Comparison of ENCODE assay signal across 12 mouse cellular contexts in the genomic region with DNA sequence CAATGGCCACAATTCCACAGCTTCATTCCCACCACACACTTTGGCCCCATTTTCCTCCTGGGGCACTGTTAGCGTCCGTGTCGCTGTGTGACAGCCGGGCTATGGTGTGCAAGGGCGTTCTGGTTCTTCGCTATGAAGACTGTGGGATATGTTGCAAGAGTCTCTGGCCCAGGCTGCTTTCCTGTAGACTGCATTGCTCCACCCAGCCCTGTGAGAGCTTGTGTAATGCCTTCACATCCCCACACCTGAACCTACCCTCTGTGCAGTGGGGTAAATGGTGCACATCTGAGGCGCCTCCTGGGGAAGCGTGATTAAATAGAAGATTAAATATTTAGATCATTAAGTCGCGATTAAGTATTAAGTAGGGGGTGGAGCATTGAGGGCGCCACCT. TPM values are rescaled to one million over a fixed set of nuclear protein-coding genes. Genes with fewer than 3 reads are reported as not detected.
DNase-seq lines count a peak whose midpoint lies in the region; ATAC-seq and TF ChIP-seq lines count a peak whose summit lies in the region.
"Had no signal": no experiment of that assay in that cellular context is flagged by ENCODE, and none has a peak within 500 bp of the region (broad histone marks: within the 10 kb centered on the region; RNA-seq: fewer than 3 reads in every experiment).

No protein-coding gene starts in this region.

- no peak overlapping the region for H3K9ac ChIP-seq in liver, embryonic 15.5 days
- H3K9ac ChIP-seq in intestine, postnatal 0 days (ENCODE audit: low read depth, low read length): no peak overlapping the region
- no peak overlapping the region for H3K9ac ChIP-seq in stomach, embryonic 16.5 days (ENCODE audit: low read length)
- H3K9ac ChIP-seq in forebrain, embryonic 13.5 days: no peak overlapping the region
- H3K9ac ChIP-seq: neural tube, embryonic 12.5 days had no signal

- H3K36me3 ChIP-seq in liver, embryonic 15.5 days (replicated peaks): no peaks in the 10 kb centered on the region
- H3K36me3 ChIP-seq in intestine, postnatal 0 days (ENCODE audit: control insufficient read depth, insufficient read depth): no peaks in the 10 kb centered on the region
- no peaks in the 10 kb centered on the region for H3K36me3 ChIP-seq in stomach, embryonic 16.5 days (ENCODE audit: control insufficient read depth, insufficient read depth, low read length)
- H3K36me3 ChIP-seq in forebrain, embryonic 13.5 days (ENCODE audit: poor library complexity, severe bottlenecking): no peaks in the 10 kb centered on the region
- H3K36me3 ChIP-seq: forebrain, embryonic 10.5 days; neural tube, embryonic 12.5 days had no signal

- 0 out of 2 replicates have a peak, but pooled peaks have one; percentile 26 for ATAC-seq in liver, embryonic 15.5 days (ENCODE audit: insufficient read depth)
- ATAC-seq in intestine, postnatal 0 days: peak; percentile 60
- peak; percentile 26; the same call in 1 of the 2 replicates for ATAC-seq in stomach, embryonic 16.5 days (ENCODE audit: insufficient read depth, low FRiP score)
- no peak for ATAC-seq in forebrain, embryonic 13.5 days

- H3K9me3 ChIP-seq in liver, embryonic 15.5 days (replicated peaks): no peaks in the 10 kb centered on the region
- no peaks in the 10 kb centered on the region for H3K9me3 ChIP-seq in intestine, postnatal 0 days (ENCODE audit: control insufficient read depth)
- H3K9me3 ChIP-seq in stomach, embryonic 16.5 days (replicated peaks; ENCODE audit: control insufficient read depth, low read length): no peaks in the 10 kb centered on the region
- H3K9me3 ChIP-seq in forebrain, embryonic 13.5 days (replicated peaks): no peaks in the 10 kb centered on the region
- H3K9me3 ChIP-seq: forebrain, embryonic 10.5 days; neural tube, embryonic 12.5 days had no signal

- no peak for TF ChIP-seq POLR2A in bone marrow macrophage, adult 2 months (IDR thresholded peaks at IDR 0.05; ENCODE audit: borderline replicate concordance, low read depth, low read length)

- DNase-seq in liver: no peak
- no peak for DNase-seq in T-cell, adult 2 months (ENCODE audit: low spot score)
- DNase-seq: kidney, postnatal 14 days; right cerebral cortex, postnatal 14 days; thymus, postnatal 4 days had no signal

- WGBS in liver, embryonic 15.5 days (ENCODE audit: insufficient replicate concordance): 63% methylated on average over 11 of the region's 11 CpGs
- 62% methylated on average over 11 of the region's 11 CpGs for WGBS in intestine, postnatal 0 days
- WGBS in stomach, embryonic 16.5 days: 70% methylated on average over 11 of the region's 11 CpGs
- WGBS in forebrain, embryonic 13.5 days: 83% methylated on average over 11 of the region's 11 CpGs

- no peak overlapping the region for H3K4me2 ChIP-seq in liver, embryonic 15.5 days
- H3K4me2 ChIP-seq in intestine, postnatal 0 days (replicated peaks; ENCODE audit: low read depth): no peak overlapping the region
- no peak overlapping the region for H3K4me2 ChIP-seq in stomach, embryonic 16.5 days (ENCODE audit: low read depth, low read length)
- H3K4me2 ChIP-seq in forebrain, embryonic 13.5 days: no peak overlapping the region
- H3K4me2 ChIP-seq: neural tube, embryonic 12.5 days had no signal

- peaks cover 9% of the 10 kb centered on the region; the same call in 1 of the 2 replicates for H3K4me1 ChIP-seq in liver, embryonic 15.5 days (replicated peaks)
- peaks cover 53% of the 10 kb centered on the region for H3K4me1 ChIP-seq in bone marrow macrophage, adult 2 months (ENCODE audit: control insufficient read depth, insufficient read depth, low read length)
- no peaks in the 10 kb centered on the region; the same call in 1 of the 2 replicates for H3K4me1 ChIP-seq in intestine, postnatal 0 days (replicated peaks; ENCODE audit: control insufficient read depth, insufficient read depth, low read length)
- peaks cover 20% of the 10 kb centered on the region for H3K4me1 ChIP-seq in stomach, embryonic 16.5 days (ENCODE audit: control insufficient read depth, insufficient read depth, low read length)
- 0 out of 2 replicates have a peak, but pooled peaks cover 2% of the 10 kb centered on the region for H3K4me1 ChIP-seq in forebrain, embryonic 13.5 days

- no peak overlapping the region for H3K4me3 ChIP-seq in liver, embryonic 15.5 days (replicated peaks)
- no peak overlapping the region for H3K4me3 ChIP-seq in bone marrow macrophage, adult 2 months (ENCODE audit: insufficient read depth, low read length)
- no peak overlapping the region for H3K4me3 ChIP-seq in intestine, postnatal 0 days (ENCODE audit: low read depth, low read length)
- no peak overlapping the region for H3K4me3 ChIP-seq in stomach, embryonic 16.5 days (replicated peaks; ENCODE audit: low read length)
- no peak overlapping the region for H3K4me3 ChIP-seq in forebrain, embryonic 13.5 days
- H3K4me3 ChIP-seq: forebrain, embryonic 10.5 days; neural tube, embryonic 12.5 days had no signal

- no peak for TF ChIP-seq CTCF in bone marrow macrophage, adult 2 months (IDR thresholded peaks at IDR 0.05; ENCODE audit: low read depth, low read length)
- TF ChIP-seq CTCF in intestine, postnatal 0 days (IDR thresholded peaks at IDR 0.05; ENCODE audit: low read depth): no peak

- no peak overlapping the region for H3K27ac ChIP-seq in liver, embryonic 15.5 days (replicated peaks)
- peak overlapping the region; percentile 17; the same call in 1 of the 2 replicates for H3K27ac ChIP-seq in bone marrow macrophage, adult 2 months (ENCODE audit: insufficient read depth, low read depth, low read length)
- no peak overlapping the region for H3K27ac ChIP-seq in intestine, postnatal 0 days (ENCODE audit: low read depth, low read length)
- H3K27ac ChIP-seq in stomach, embryonic 16.5 days (ENCODE audit: low read length): peak overlapping the region; percentile 2; the same call in 1 of the 2 replicates
- no peak overlapping the region for H3K27ac ChIP-seq in forebrain, embryonic 13.5 days
- H3K27ac ChIP-seq: neural tube, embryonic 12.5 days had no signal

- 0 out of 2 replicates have a peak, but pooled peaks cover 3% of the 10 kb centered on the region for H3K27me3 ChIP-seq in liver, embryonic 15.5 days
- H3K27me3 ChIP-seq in intestine, postnatal 0 days (replicated peaks; ENCODE audit: control insufficient read depth, insufficient read depth, low read length): no peaks in the 10 kb centered on the region
- H3K27me3 ChIP-seq in stomach, embryonic 16.5 days (ENCODE audit: control insufficient read depth, insufficient read depth, low read length): no peaks in the 10 kb centered on the region
- no peaks in the 10 kb centered on the region for H3K27me3 ChIP-seq in forebrain, embryonic 13.5 days
- H3K27me3 ChIP-seq: neural tube, embryonic 12.5 days had no signal

RNA-seq across cellular contexts. Expression of a gene that starts 9.9 kb away (rescaled TPM):
- polyA plus RNA-seq in liver, embryonic 15.5 days (2015; fragmentation: Nextera tagmentation; extraction: Ambion mirVana): 0.09 and 0.12 TPM in 2 replicates
- not detected in 2 replicates for polyA plus RNA-seq in bone marrow macrophage, adult 2 months (2012; ENCODE audit: insufficient read depth, insufficient read length, missing spikeins)
- polyA plus RNA-seq in intestine, postnatal 0 days (2015; fragmentation: Nextera tagmentation; extraction: Ambion mirVana): 2.3 and 2.4 TPM in 2 replicates
- polyA plus RNA-seq in stomach, embryonic 16.5 days (2015; fragmentation: Nextera tagmentation; extraction: Ambion mirVana): 10.8 and 15.9 TPM in 2 replicates
- not detected in 2 replicates for polyA plus RNA-seq in forebrain, embryonic 13.5 days (2015; fragmentation: Nextera tagmentation; extraction: Ambion mirVana)

RNA-seq across cellular contexts. Expression of a gene that starts 43.5 kb away (rescaled TPM):
- 2.2 and 2.5 TPM in 2 replicates for polyA plus RNA-seq in liver, embryonic 15.5 days (2015; fragmentation: Nextera tagmentation; extraction: Ambion mirVana)
- polyA plus RNA-seq in bone marrow macrophage, adult 2 months (2012; ENCODE audit: insufficient read depth, insufficient read length, missing spikeins): not detected in 2 replicates
- 15.5 and 15.6 TPM in 2 replicates for polyA plus RNA-seq in intestine, postnatal 0 days (2015; fragmentation: Nextera tagmentation; extraction: Ambion mirVana)
- 33.9 and 38.6 TPM in 2 replicates for polyA plus RNA-seq in stomach, embryonic 16.5 days (2015; fragmentation: Nextera tagmentation; extraction: Ambion mirVana)
- 0.76 and 1.7 TPM in 2 replicates for polyA plus RNA-seq in forebrain, embryonic 13.5 days (2015; fragmentation: Nextera tagmentation; extraction: Ambion mirVana)

Comparison
In these comparisons a context has a peak if more than half of its experiments do, and no peak if none do; other contexts are left out.
1. H3K27ac ChIP-seq: peak in bone marrow macrophage, adult 2 months (single experiment) and stomach, embryonic 16.5 days (single experiment); none in liver, embryonic 15.5 days (single experiment), intestine, postnatal 0 days (single experiment) and forebrain, embryonic 13.5 days (single experiment).